Mouse (Mus musculus): ENCODE data around the gene Arrdc1.
"Not testable (repeated sequence)": the region's sequence is repeated elsewhere in the genome, so short reads cannot be mapped to it uniquely, and the experiment has no call there.

Arrdc1 gene

GRCm38 (mm10) chr2:24935057-24935796 lies at the start of gene Arrdc1:
Gene Arrdc1 (minus strand): TSS chr2:24935252.
- DNase-seq: peak; percentile 84

GRCm38 (mm10) chr2:24976960-24977359 lies 41.9 kb upstream of the Arrdc1 start:
- no peak for DNase-seq

DNA sequence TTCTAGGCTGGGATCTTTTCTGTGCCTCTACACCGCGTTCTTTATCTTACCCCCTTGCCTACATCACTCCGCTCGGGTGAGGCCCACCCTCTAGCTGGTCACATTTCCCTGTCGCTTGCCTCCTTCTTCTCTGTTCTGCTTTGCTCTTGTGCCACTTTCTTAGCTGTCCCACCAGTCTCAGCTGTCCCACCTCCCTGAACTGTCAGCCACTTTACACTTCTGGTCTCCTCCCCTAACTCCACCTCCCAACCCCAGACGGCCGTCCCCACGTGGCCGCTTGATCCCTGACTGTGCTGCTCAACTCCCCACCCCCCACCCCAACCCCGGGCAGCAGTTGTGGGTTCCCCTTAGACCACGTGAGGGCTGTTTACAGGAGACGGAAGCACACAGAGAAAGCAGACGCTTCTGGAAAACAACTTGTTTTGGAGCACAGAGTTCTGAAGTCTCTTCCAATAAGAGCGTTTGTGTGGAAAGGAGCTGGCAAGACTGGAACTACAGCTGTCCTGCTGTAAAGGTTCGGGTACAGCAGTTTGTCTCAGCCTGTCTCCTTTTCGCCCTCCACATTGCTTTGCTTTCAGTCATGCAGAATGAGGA lies 40.7 kb upstream of the Arrdc1 start, which contains the start of gene Pnpla7:
Gene Pnpla7 (plus strand): TSS at position 330 of the 594 bp plus-strand sequence.
- DNase-seq: peak; percentile 39

- peak; percentile 95 for DNase-seq
Measured at GRCm38 (mm10) chr2:24974906-24975703, 40.1 kb upstream of the Arrdc1 start, which contains the start of gene Mrpl41. Gene Mrpl41 (minus strand): TSS chr2:24975098.

- not testable (repeated sequence) for DNase-seq
Measured at GRCm38 (mm10) chr2:24974452-24974851, 39.4 kb upstream of the Arrdc1 start.

DNA sequence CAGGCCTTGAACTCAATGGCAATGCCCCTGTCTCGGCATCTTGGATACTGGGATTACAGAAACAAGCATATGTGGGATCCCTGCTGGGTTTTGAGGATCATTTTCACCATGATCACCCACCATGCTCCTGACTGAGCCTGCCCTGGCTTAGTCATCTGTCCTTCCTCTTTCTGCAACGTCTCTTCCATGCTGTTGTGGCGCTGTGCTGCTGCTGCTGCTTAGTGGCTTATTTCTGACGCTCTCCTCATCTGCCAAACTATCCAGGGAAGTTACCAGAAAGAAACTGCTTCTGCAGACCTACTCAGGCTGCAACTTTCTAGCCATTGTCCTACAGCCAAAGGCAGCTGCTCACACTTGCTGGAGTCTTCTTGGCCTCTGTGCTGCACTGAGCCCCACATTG lies 35.3 kb upstream of the Arrdc1 start:
- no peak for DNase-seq

GRCm38 (mm10) chr2:24962304-24963000 lies 27.4 kb upstream of the Arrdc1 start, which contains the start of gene Dph7:
Gene Dph7 (plus strand): TSS chr2:24962400.
- DNase-seq: peak; percentile 87

DNA sequence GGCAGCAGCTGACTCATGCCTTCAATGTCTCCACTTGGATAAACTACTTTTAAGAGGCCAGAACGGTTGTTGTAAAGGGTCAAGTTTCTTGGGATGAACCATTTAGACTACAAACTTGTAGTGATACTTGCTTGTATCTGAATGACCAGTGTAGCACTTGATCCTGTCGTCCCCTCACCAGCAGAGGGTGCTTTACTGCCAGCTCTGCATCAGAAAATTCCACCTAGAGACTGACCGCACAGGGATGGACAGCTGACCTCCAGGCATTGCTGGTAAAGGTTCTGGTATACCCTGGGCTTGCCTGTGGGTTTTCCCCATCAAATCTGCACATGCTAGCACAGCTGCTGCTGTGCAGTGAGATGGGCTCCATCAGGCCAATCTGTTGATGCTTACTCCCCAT lies 25.9 kb upstream of the Arrdc1 start:
- DNase-seq: no peak

GRCm38 (mm10) chr2:24952537-24953055 lies 17.5 kb upstream of the Arrdc1 start:
- no peak for DNase-seq

DNA sequence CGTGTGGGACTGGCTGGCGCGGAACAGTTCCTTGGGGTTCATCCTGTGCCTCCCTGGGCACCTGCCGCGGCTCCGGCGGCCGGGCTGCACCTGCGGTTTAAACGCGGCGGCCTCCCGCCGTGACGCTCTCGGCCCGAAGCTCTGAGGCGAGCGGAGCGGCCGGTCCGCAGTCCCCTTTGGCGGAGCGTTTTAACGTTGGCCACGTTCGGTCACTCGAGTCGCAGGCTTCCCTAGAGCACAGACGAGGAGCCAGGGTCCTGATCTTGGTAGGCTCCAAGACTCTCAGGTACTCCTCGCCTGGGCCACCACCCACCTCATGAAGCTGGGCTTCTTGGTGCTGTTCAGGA lies 15.1 kb upstream of the Arrdc1 start:
- DNase-seq: no peak

GRCm38 (mm10) chr2:24949421-24950188 lies 14.6 kb upstream of the Arrdc1 start, which contains the start of gene Zmynd19:
Gene Zmynd19 (plus strand): TSS chr2:24949792.
- DNase-seq: peak; percentile 99

- not testable (repeated sequence) for DNase-seq
Measured at GRCm38 (mm10) chr2:24944304-24944703, 9.3 kb upstream of the Arrdc1 start.

GRCm38 (mm10) chr2:24942092-24942491 lies 7.0 kb upstream of the Arrdc1 start:
- DNase-seq: no peak

DNA sequence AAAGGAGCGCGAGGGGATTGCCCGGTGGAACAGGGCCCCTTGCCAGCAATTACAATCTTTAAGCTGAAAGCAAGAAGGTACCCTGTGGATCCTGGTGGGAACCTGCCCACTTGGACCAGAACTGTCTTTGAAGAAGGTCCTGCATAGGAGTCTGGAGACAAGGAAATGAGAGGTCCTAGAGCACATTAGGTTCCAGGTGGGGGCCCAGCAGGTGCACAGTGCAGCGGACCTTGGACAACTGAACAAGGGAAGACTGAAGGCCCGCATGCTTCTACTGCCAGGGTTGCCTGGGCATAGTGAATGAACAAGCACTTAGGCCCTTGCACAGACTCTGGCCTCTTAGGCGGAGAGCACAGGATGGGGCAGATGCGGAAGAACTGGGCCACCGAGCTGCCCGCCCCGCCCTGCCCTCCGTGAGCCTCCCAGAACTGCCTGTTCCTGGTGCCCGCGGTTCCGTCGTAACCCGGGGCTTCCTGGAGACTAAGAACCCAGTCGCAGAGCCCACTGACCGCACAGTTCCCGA lies 550 bp downstream of the Arrdc1 start:
- peak; percentile 52 for DNase-seq

DNA sequence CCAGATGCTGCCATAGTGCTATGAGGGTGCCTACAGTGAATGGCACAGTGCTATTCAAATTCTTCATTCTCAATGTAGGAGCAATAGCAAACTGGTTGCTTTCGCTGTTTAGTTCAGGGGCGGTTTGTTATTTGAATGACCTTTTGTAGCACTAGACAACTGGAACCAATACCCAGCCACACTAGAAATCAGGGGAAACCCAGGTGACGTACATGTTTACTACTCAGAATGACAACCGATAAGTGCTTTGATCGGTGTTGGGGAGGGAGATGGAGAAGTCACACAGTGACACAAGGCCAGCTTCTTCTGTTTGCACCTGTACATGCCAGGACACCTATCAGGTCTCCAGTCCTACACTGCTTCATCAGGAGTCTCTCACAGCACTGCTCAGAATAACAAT lies 5.5 kb downstream of the Arrdc1 start:
- DNase-seq: no peak

GRCm38 (mm10) chr2:24929119-24929518 lies 5.9 kb downstream of the Arrdc1 start:
- DNase-seq: no peak

- peak; percentile 33 for DNase-seq
Measured at GRCm38 (mm10) chr2:24927810-24928479, 7.1 kb downstream of the Arrdc1 start.

DNA sequence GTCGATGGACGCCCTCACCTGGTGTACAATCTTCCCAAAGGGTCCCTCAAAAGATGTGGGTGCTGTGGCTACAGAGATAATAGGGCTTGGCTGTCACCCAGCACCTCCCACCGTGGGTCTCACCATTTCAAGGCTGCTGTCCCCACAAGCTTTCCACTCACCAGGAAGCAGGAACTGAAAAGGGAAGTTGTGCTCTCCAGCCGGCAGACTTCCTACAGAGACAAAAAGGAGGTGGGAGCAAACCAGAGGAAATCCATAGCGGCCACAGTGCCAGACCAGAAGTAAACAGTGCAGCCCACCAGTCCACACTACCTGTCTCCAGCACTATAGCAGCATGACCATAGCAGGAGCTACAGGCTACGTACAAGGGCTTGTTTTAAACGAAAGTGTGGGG lies 8.1 kb downstream of the Arrdc1 start:
- no peak for DNase-seq

GRCm38 (mm10) chr2:24926345-24926964 lies 8.6 kb downstream of the Arrdc1 start:
- DNase-seq: no peak

- DNase-seq: no peak
Measured at GRCm38 (mm10) chr2:24925284-24925683, 9.8 kb downstream of the Arrdc1 start.
